Mouse (Mus musculus) cortical plate, adult 2 months (tissue): Measurements from ENCODE around the gene Kbtbd4.

Source experiments
- CTCF ChIP-seq: fragments of 200-500 bp; IDR thresholded peaks from 2 replicates; pipeline ENCODE4 v1.5.1; 2011; ENCODE audit warnings: mild to moderate bottlenecking, control low read depth, low read length; ENCODE audit not compliant: insufficient read depth; ENCODE audit errors: extremely low read depth
- POLR2A ChIP-seq: fragments of 200-500 bp; IDR thresholded peaks from 2 replicates; pipeline ENCODE4 v1.6.1; 2011; ENCODE audit warnings: mild to moderate bottlenecking, low read length, control low read depth; ENCODE audit not compliant: insufficient read depth; ENCODE audit errors: extremely low read depth

- TF ChIP-seq POLR2A: no peak
- TF ChIP-seq CTCF: no peak
Observed at GRCm38 (mm10) chr2:90879419-90879818, 25.1 kb upstream of the Kbtbd4 start.
